Mouse (Mus musculus): ENCODE measurements around the gene Lgi1. TPM values are rescaled to one million over a fixed set of nuclear protein-coding genes. Genes with fewer than 3 reads are reported as not detected.

The Lgi1 gene
- polyA plus RNA-seq, 1 experiment from 2014 or later, result 1.6 TPM

DNA sequence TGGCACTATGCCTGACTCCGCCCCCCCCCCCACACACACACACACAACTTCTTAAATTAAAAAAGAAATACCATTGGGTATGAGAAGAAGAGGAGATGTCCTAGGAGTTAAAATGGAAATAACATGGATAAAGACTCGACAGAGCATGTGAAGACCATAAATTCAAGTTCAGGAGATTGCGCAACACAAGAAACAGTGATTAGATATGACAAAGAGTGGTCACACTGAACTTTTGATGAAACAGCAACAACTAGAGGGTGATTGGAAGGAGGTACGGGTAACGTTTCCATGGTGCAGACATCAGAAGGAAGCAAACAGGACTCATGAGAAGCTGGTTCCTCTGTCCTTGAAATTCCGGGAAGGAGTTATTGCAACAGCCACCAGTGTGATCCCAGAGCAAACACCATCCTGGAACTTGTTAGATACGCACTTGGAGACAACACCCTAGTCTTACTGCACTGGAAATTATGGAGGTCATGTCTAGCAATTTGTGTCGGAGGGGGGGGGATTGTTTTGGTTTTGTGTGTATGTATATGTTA is 22.0 kb upstream of the Lgi1 start:
- no peaks in the 10 kb centered on the region for H3K36me3 ChIP-seq (ENCODE audit: insufficient read depth, low read length)
- H3K4me3 ChIP-seq (replicated peaks; ENCODE audit: low read depth, low read length), result no peak overlapping the region
- WGBS, result 82% methylated on average over 8 of the region's 8 CpGs
- no peak overlapping the region for H3K4me2 ChIP-seq (ENCODE audit: low read length)
- DNase-seq (ENCODE audit: low spot score) (no peak), ATAC-seq (replicated peaks; ENCODE audit: low FRiP score, low read depth) (no peak)
- H3K9me3 ChIP-seq (replicated peaks; ENCODE audit: low read length), result no peaks in the 10 kb centered on the region
- TF ChIP-seq CTCF (IDR thresholded peaks at IDR 0.05; ENCODE audit: low read depth), result no peak
- no peak overlapping the region for H3K27ac ChIP-seq
- H3K27me3 ChIP-seq (ENCODE audit: insufficient read depth, low read length), result no peaks in the 10 kb centered on the region
- no peaks in the 10 kb centered on the region for H3K4me1 ChIP-seq (replicated peaks; ENCODE audit: insufficient read depth, low read length)
- H3K9ac ChIP-seq (ENCODE audit: low read depth, low read length), result no peak overlapping the region

DNA sequence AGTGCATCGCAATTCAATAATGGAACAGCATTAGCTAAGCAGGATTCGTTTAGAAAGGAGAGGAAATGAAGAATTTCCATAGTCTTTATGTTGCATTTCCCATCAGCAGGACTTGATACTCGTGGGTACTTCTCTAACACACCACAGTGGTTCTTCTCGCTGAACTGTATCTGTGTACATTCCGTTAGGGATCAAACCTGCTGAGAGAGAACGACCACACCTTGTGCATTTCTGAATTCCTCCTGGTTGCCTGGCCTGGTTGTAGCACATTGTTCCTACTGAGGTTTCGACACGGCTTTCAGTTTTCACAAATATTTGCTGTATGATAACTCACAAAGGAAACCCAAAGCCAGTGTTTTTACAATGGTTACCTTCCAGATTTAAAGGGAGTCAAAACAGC is 19.6 kb upstream of the Lgi1 start:
- no peak for ATAC-seq (replicated peaks; ENCODE audit: low FRiP score, low read depth)
- TF ChIP-seq CTCF (IDR thresholded peaks at IDR 0.05; ENCODE audit: low read depth), result no peak

DNA sequence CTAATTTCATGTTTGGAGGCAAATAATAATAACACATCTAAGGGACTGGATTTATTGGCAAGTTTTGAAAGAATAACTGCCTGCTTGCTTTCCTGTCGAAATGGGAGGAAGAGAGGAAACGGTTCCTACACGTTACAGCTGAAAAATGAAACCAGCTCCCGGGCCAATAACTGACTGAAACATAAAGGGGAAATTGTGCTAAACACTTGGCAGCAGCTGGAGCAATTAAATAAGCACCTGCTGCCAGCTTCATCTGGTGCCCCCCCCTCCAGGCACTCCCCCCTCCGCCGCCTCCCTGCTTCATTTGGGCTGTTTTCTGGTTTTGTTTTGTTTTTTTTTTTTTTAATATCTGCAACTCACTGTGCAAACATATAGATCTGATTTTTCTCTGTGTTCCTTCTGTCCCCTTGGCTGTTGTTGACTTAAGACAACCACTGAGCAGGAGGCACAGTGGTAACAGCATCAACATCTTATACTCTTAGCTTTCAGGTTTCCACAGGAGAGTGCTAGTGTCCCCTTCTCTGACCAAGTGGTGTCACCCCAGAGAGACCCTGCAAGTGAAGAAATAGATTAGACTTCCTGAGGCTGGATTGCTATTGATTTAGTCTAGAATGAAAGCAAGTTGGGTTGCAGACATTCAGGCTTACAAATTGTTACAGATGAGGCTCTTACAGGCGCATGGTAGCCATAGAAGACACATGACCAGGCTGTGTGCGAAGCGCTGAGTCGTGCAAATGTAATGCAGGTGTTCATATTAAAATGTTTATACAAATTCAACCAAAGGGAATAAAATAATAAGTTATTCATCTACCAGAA is 18.8 kb upstream of the Lgi1 start:
- H3K9me3 ChIP-seq (replicated peaks; ENCODE audit: low read length), result no peaks in the 10 kb centered on the region
- H3K36me3 ChIP-seq (ENCODE audit: insufficient read depth, low read length), result no peaks in the 10 kb centered on the region
- no peak overlapping the region for H3K4me3 ChIP-seq (replicated peaks; ENCODE audit: low read depth, low read length)
- H3K4me2 ChIP-seq (ENCODE audit: low read length), result no peak overlapping the region
- no peak overlapping the region for H3K27ac ChIP-seq
- DNase-seq (ENCODE audit: low spot score) (peak; percentile 16), ATAC-seq (replicated peaks; ENCODE audit: low FRiP score, low read depth) (no peak)
- H3K4me1 ChIP-seq (replicated peaks; ENCODE audit: insufficient read depth, low read length), result no peaks in the 10 kb centered on the region
- whole genome bisulfite sequencing, result 44% methylated on average over 10 of the region's 10 CpGs
- no peaks in the 10 kb centered on the region for H3K27me3 ChIP-seq (ENCODE audit: insufficient read depth, low read length)
- no peak overlapping the region for H3K9ac ChIP-seq (ENCODE audit: low read depth, low read length)
- no peak for TF ChIP-seq CTCF (IDR thresholded peaks at IDR 0.05; ENCODE audit: low read depth)

More for the DNA sequence above, 19.6 kb upstream of the Lgi1 start:
- Histone ChIP-seq H3K4me3 (replicated peaks; ENCODE audit: low read depth, low read length) (no peak overlapping the region), H3K27ac (no peak overlapping the region), H3K4me2 (ENCODE audit: low read length) (no peak overlapping the region), H3K9ac (ENCODE audit: low read depth, low read length) (no peak overlapping the region), H3K27me3 (ENCODE audit: insufficient read depth, low read length) (no peaks in the 10 kb centered on the region), H3K4me1 (replicated peaks; ENCODE audit: insufficient read depth, low read length) (no peaks in the 10 kb centered on the region), H3K36me3 (ENCODE audit: insufficient read depth, low read length) (no peaks in the 10 kb centered on the region), H3K9me3 (replicated peaks; ENCODE audit: low read length) (no peaks in the 10 kb centered on the region)
- no peak for DNase-seq (ENCODE audit: low spot score)
- 64% methylated on average over 8 of the region's 8 CpGs for WGBS

DNA sequence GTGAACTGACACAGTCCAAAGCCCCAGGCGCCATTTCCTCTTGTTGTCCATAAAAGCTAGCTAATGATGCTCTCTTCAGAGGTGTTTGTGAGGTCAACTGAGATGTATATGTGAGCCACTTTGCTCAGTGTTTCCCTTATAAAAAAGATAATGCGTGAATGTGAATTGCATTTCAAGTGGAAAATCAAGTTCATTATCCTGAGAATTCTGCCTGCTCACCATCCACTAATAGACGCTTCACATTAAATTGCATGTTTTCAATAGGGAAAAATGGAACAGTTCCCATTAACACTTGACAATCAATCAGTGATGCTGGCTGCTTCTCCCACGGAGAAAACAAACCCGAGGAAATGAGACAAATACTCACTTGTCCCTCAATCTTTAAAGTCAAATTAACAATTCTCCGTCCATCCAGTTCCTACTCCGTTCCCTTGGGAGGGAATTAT is 18.1 kb upstream of the Lgi1 start:
- no peaks in the 10 kb centered on the region for H3K4me1 ChIP-seq (replicated peaks; ENCODE audit: insufficient read depth, low read length)
- H3K27ac ChIP-seq, result no peak overlapping the region
- H3K4me2 ChIP-seq (ENCODE audit: low read length), result no peak overlapping the region
- no peak for DNase-seq (ENCODE audit: low spot score)
- H3K36me3 ChIP-seq (ENCODE audit: insufficient read depth, low read length), result no peaks in the 10 kb centered on the region
- H3K27me3 ChIP-seq (ENCODE audit: insufficient read depth, low read length), result no peaks in the 10 kb centered on the region
- H3K9ac ChIP-seq (ENCODE audit: low read depth, low read length), result no peak overlapping the region
- H3K9me3 ChIP-seq (replicated peaks; ENCODE audit: low read length), result no peaks in the 10 kb centered on the region
- no peak for ATAC-seq (replicated peaks; ENCODE audit: low FRiP score, low read depth)
- 67% methylated on average over 7 of the region's 7 CpGs for WGBS
- TF ChIP-seq CTCF (IDR thresholded peaks at IDR 0.05; ENCODE audit: low read depth), result no peak
- no peak overlapping the region for H3K4me3 ChIP-seq (replicated peaks; ENCODE audit: low read depth, low read length)

DNA sequence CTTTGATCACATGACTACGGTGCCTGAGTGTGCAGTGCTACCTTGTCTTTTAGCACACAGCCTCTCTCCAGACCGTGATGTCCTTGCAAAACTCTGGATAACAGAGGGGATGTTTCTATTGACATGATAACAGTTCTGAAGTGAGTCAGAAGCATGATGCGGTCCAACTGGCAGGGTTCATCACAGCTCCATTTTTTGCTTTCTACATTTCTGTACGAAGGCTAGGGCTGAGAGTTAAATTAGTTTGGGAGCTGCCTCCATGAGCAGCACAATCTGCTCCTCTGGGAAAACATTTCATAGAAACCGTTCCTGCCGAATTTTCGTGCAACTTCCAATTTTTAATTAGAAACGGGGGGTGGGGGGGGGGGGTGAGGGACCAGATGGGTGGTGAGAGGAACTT is 14.7 kb upstream of the Lgi1 start:
- WGBS, result 85% methylated on average over 8 of the region's 8 CpGs
- Histone ChIP-seq H3K9ac (ENCODE audit: low read depth, low read length) (no peak overlapping the region), H3K4me1 (replicated peaks; ENCODE audit: insufficient read depth, low read length) (no peaks in the 10 kb centered on the region), H3K27ac (no peak overlapping the region), H3K4me2 (ENCODE audit: low read length) (no peak overlapping the region), H3K4me3 (replicated peaks; ENCODE audit: low read depth, low read length) (no peak overlapping the region), H3K36me3 (ENCODE audit: insufficient read depth, low read length) (no peaks in the 10 kb centered on the region), H3K27me3 (ENCODE audit: insufficient read depth, low read length) (no peaks in the 10 kb centered on the region), H3K9me3 (replicated peaks; ENCODE audit: low read length) (no peaks in the 10 kb centered on the region)
- DNase-seq (ENCODE audit: low spot score) (no peak), ATAC-seq (replicated peaks; ENCODE audit: low FRiP score, low read depth) (no peak)
- no peak for TF ChIP-seq CTCF (IDR thresholded peaks at IDR 0.05; ENCODE audit: low read depth)

DNA sequence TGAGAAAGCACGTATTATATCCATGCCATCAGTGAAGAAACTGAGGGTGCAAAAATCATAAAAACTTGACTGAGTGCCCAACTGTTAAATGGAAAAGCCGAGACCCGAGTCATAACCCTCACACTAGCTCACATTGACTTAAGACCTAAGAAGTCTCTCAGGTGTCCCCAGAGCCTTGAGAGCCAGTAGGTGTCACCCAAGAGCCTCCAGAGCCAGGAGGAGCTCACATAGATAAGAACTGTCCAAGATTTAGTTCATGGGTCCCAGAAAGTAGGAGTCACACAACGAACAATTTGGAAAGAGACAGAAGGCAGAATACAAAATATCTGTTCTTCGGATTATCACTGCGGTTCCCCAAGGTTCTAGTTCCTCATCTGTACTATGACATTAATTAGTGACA is 10.5 kb upstream of the Lgi1 start:
- no peaks in the 10 kb centered on the region for H3K27me3 ChIP-seq (ENCODE audit: insufficient read depth, low read length)
- no peak overlapping the region for H3K4me3 ChIP-seq (replicated peaks; ENCODE audit: low read depth, low read length)
- no peak for ATAC-seq (replicated peaks; ENCODE audit: low FRiP score, low read depth)
- no peak overlapping the region for H3K4me2 ChIP-seq (ENCODE audit: low read length)
- DNase-seq (ENCODE audit: low spot score), result peak; percentile 61
- no peak overlapping the region for H3K27ac ChIP-seq
- 52% methylated on average over 6 of the region's 6 CpGs for WGBS
- no peaks in the 10 kb centered on the region for H3K4me1 ChIP-seq (replicated peaks; ENCODE audit: insufficient read depth, low read length)
- H3K9me3 ChIP-seq (replicated peaks; ENCODE audit: low read length), result no peaks in the 10 kb centered on the region
- peak; percentile 75 for TF ChIP-seq CTCF (IDR thresholded peaks at IDR 0.05; ENCODE audit: low read depth)
- H3K9ac ChIP-seq (ENCODE audit: low read depth, low read length), result no peak overlapping the region
- no peaks in the 10 kb centered on the region for H3K36me3 ChIP-seq (ENCODE audit: insufficient read depth, low read length)
